Mouse (Mus musculus) G1E (cell line): ENCODE data around the gene Enam.

ENCODE experiments used
- CTCF ChIP-seq: IDR thresholded peaks from 2 replicates; pipeline ENCODE4 v1.5.1; 2012; ENCODE audit warnings: low read depth, low read length, inconsistent platforms, mixed read lengths
- GATA1 ChIP-seq: IDR thresholded peaks from 2 replicates; pipeline ENCODE4 v1.6.1; 2012; ENCODE audit warnings: borderline replicate concordance, low read length, inconsistent platforms, mixed read lengths
- TAL1 ChIP-seq: conservative IDR thresholded peaks from 2 replicates; pipeline ENCODE4 v1.6.1; 2012; ENCODE audit warnings: low read depth, low read length, inconsistent platforms, mixed read lengths

- TF ChIP-seq CTCF (no peak), TAL1 (no peak), GATA1 (no peak)
Observed at GRCm38 (mm10) chr5:88499781-88500180, 12.0 kb downstream of the Enam start.
